24 mouse cellular contexts compared by ENCODE assay signal in genomic region chr11:8705156-8705555, GRCm38 (mm10). TPM values are rescaled to one million over a fixed set of nuclear protein-coding genes. Genes with fewer than 3 reads are reported as not detected.
DNase-seq lines count a peak whose midpoint lies in the region; TF ChIP-seq lines count a peak whose summit lies in the region.
"Had no signal": no experiment of that assay in that cellular context is flagged by ENCODE, and none has a peak within 500 bp of the region (broad histone marks: within the 10 kb centered on the region; RNA-seq: fewer than 3 reads in every experiment).

No protein-coding gene starts in this region.

- no peak for TF ChIP-seq POLR2A in myocyte (IDR thresholded peaks at IDR 0.05; ENCODE audit: insufficient read length, low read depth)
- no peak for TF ChIP-seq POLR2A in thymus, adult 2 months (IDR thresholded peaks at IDR 0.05; ENCODE audit: control insufficient read depth, extremely low read depth, insufficient read depth, low read length, poor library complexity)

- peaks cover 8% of the 10 kb centered on the region for H3K4me1 ChIP-seq in midbrain, embryonic 10.5 days
- H3K4me1 ChIP-seq in thymus, adult 2 months (replicated peaks; ENCODE audit: control insufficient read depth, insufficient read depth, low read length) = peaks cover 46% of the 10 kb centered on the region
- H3K4me1 ChIP-seq: forebrain, embryonic 15.5 days; hindbrain, embryonic 13.5 days had no signal

- H3K27me3 ChIP-seq in myocyte (ENCODE audit: control insufficient read depth, insufficient read depth, insufficient read length) = no peaks in the 10 kb centered on the region
- no peaks in the 10 kb centered on the region for H3K27me3 ChIP-seq in midbrain, embryonic 10.5 days (ENCODE audit: low read depth, poor library complexity, severe bottlenecking)
- H3K27me3 ChIP-seq in thymus, adult 2 months (ENCODE audit: control insufficient read depth, insufficient read depth, low read length) = no peaks in the 10 kb centered on the region
- H3K27me3 ChIP-seq: forebrain, embryonic 12.5 days; forebrain, embryonic 15.5 days; heart, embryonic 12.5 days; heart, embryonic 15.5 days; hindbrain, embryonic 13.5 days; Patski had no signal

- WGBS in midbrain, embryonic 10.5 days = 88% methylated on average over 1 of the region's 1 CpGs
- 70% methylated on average over 1 of the region's 1 CpGs for WGBS in thymus, adult 2 months

- H3K36me3 ChIP-seq in myocyte (ENCODE audit: control insufficient read depth, insufficient read depth) = no peaks in the 10 kb centered on the region
- no peaks in the 10 kb centered on the region for H3K36me3 ChIP-seq in midbrain, embryonic 10.5 days
- H3K36me3 ChIP-seq in thymus, adult 2 months (ENCODE audit: control insufficient read depth, insufficient read depth, low read length) = no peaks in the 10 kb centered on the region
- H3K36me3 ChIP-seq: forebrain, embryonic 12.5 days; forebrain, embryonic 15.5 days; heart, embryonic 12.5 days; heart, embryonic 15.5 days; hindbrain, embryonic 10.5 days; hindbrain, embryonic 13.5 days had no signal

- H3K9me3 ChIP-seq in midbrain, embryonic 10.5 days (replicated peaks) = no peaks in the 10 kb centered on the region
- H3K9me3 ChIP-seq: forebrain, embryonic 12.5 days; forebrain, embryonic 15.5 days; heart, embryonic 12.5 days; heart, embryonic 15.5 days; hindbrain, embryonic 10.5 days; hindbrain, embryonic 13.5 days had no signal

- H3K4me2 ChIP-seq in myocyte (ENCODE audit: low read depth) = peak overlapping the region; percentile 69
- H3K4me2 ChIP-seq: forebrain, embryonic 12.5 days; forebrain, embryonic 15.5 days; heart, embryonic 12.5 days; heart, embryonic 15.5 days; hindbrain, embryonic 13.5 days had no signal

- DNase-seq in 3134 (ENCODE audit: extremely low read depth, insufficient read length, low spot score) (peak; percentile 54), 416B (ENCODE audit: low read depth) (peak; percentile 36), NIH3T3 (ENCODE audit: low read depth) (peak; percentile 41)
- no peak for DNase-seq in midbrain, embryonic 10.5 days (ENCODE audit: low spot score)
- DNase-seq in neural tube, embryonic 10.5 days (ENCODE audit: extremely low spot score, low spot score) = no peak
- DNase-seq in thymus, adult 2 months = no peak
- DNase-seq: adrenal gland, postnatal 10 days; adrenal gland, postnatal 36 days; B cell, adult 2 months; cerebellum, adult 18-20 months; cerebellum, adult 9-10 months; cerebellum, postnatal 25 days; gastrocnemius, postnatal 25 days; heart, adult 18-20 months; heart, postnatal 10 days; heart, postnatal 36 days had no signal

- H3K79me2 ChIP-seq in myocyte (ENCODE audit: control insufficient read depth, insufficient read depth) = no peaks in the 10 kb centered on the region

- H3K4me3 ChIP-seq in myocyte = no peak overlapping the region
- no peak overlapping the region for H3K4me3 ChIP-seq in midbrain, embryonic 10.5 days
- no peak overlapping the region for H3K4me3 ChIP-seq in thymus, adult 2 months (ENCODE audit: control insufficient read depth, insufficient read depth, low read length)
- H3K4me3 ChIP-seq: forebrain, embryonic 12.5 days; forebrain, embryonic 15.5 days; heart, embryonic 12.5 days; heart, embryonic 15.5 days; hindbrain, embryonic 10.5 days; hindbrain, embryonic 13.5 days had no signal

- no peak for TF ChIP-seq CTCF in thymus, adult 2 months (IDR thresholded peaks at IDR 0.05; ENCODE audit: borderline replicate concordance, control insufficient read depth, extremely low read depth, insufficient read depth, low read length, poor library complexity)

- no peak overlapping the region for H3ac ChIP-seq in myocyte (ENCODE audit: control insufficient read depth, insufficient read length)

- no peak overlapping the region for H3K27ac ChIP-seq in midbrain, embryonic 10.5 days (replicated peaks)
- H3K27ac ChIP-seq in thymus, adult 2 months (ENCODE audit: control insufficient read depth, insufficient read depth, low read length) = no peak overlapping the region
- H3K27ac ChIP-seq: forebrain, embryonic 12.5 days; forebrain, embryonic 15.5 days; heart, embryonic 15.5 days; hindbrain, embryonic 10.5 days; hindbrain, embryonic 13.5 days had no signal

TF ChIP-seq in myocyte, 11 proteins besides CTCF, POLR2A, EP300 and RAD21:
- TF ChIP-seq MYOD1 (IDR thresholded peaks at IDR 0.05; ENCODE audit: control insufficient read depth in 1 of 3, insufficient read length in 2 of 3, low read depth in 2 of 3) (peak in 1 of 3 experiments; percentile 19), MYOG (IDR thresholded peaks at IDR 0.05; ENCODE audit: control insufficient read depth in 1 of 3, insufficient read depth in 1 of 3, insufficient read length in 2 of 3, low read depth in 2 of 3) (no peak), TCF12 (IDR thresholded peaks at IDR 0.05; ENCODE audit: insufficient read depth, poor library complexity, severe bottlenecking) (no peak), TCF3 (IDR thresholded peaks at IDR 0.05; ENCODE audit: insufficient read length, low read depth) (no peak), CEBPB (IDR thresholded peaks at IDR 0.05; ENCODE audit: insufficient read depth, poor library complexity, severe bottlenecking) (peak; percentile 87), POLR2AphosphoS2 (IDR thresholded peaks at IDR 0.05; ENCODE audit: insufficient read length, low read depth) (no peak)

RNA-seq across cellular contexts. Expression of gene Tns3, which starts 40.8 kb away (rescaled TPM):
- 23.4 TPM for polyA plus RNA-seq in myocyte (2012; fragmentation: generic; extraction: Trizol)
- 9.1 and 9.7 TPM in 2 replicates for polyA plus RNA-seq in midbrain, embryonic 10.5 days (2016; fragmentation: Nextera tagmentation; extraction: Ambion mirVana)
- polyA plus RNA-seq in thymus, adult 2 months (2012; rRNA removed) = 31.7 and 33.9 TPM in 2 replicates

Comparison
In these comparisons a context has a peak if more than half of its experiments do, and no peak if none do; other contexts are left out.
1. DNase-seq: peak in 3134 (single experiment), 416B (single experiment) and NIH3T3 (single experiment); none in midbrain, embryonic 10.5 days (single experiment), neural tube, embryonic 10.5 days (single experiment) and thymus, adult 2 months (single experiment).